Mouse (Mus musculus): ENCODE measurements at regions not wholly inside any gene's neighbourhood (a gene's known extent, or its start where the extent isn't known, plus 50 kb on each side); places are given as distances from the start of the nearest gene placed in this dataset.

- TF ChIP-seq POLR2A (IDR thresholded peaks at IDR 0.05; ENCODE audit: low read depth, low read length) (no peak), CTCF (IDR thresholded peaks at IDR 0.05; ENCODE audit: extremely low read depth, insufficient read length, insufficient replicate concordance, low read depth, low read length) (no peak)
These were observed 203.0 kb upstream of the Spdye4c start for GRCm38 (mm10) chr2:128387851-128388471.

Data from small intestine, adult 2 months (tissue).